Mouse (Mus musculus) brain, adult 2 months (tissue): Measurements from ENCODE around the gene Zbtb1.

Experiments
- DNase-seq: peaks from one replicate; pipeline ENCODE4 v3.0.0; 2011; ENCODE audit warnings: low read depth, low spot score

Zbtb1 gene

GRCm38 (mm10) chr12:76369978-76370830 is at the start of gene Zbtb1:
Zbtb1 (plus strand) TSS chr12:76370266.
- DNase-seq: peak; percentile 88

- peak; percentile 76 for DNase-seq
Measured at GRCm38 (mm10) chr12:76324679-76325431, 45.2 kb upstream of the Zbtb1 start, which contains the start of gene Akap5. Akap5 (plus strand) TSS chr12:76324891.

- DNase-seq: peak; percentile 83
Measured at GRCm38 (mm10) chr12:76326437-76327220, 43.4 kb upstream of the Zbtb1 start.

GRCm38 (mm10) chr12:76328567-76329354 is 41.3 kb upstream of the Zbtb1 start:
- DNase-seq: no peak

GRCm38 (mm10) chr12:76333688-76334087 is 36.4 kb upstream of the Zbtb1 start:
- no peak for DNase-seq

GRCm38 (mm10) chr12:76335641-76336040 is 34.4 kb upstream of the Zbtb1 start:
- no peak for DNase-seq

GRCm38 (mm10) chr12:76336111-76336965 is 33.7 kb upstream of the Zbtb1 start:
- no peak for DNase-seq

- DNase-seq: peak; percentile 78
Measured at GRCm38 (mm10) chr12:76341080-76341479, 29.0 kb upstream of the Zbtb1 start.

GRCm38 (mm10) chr12:76345759-76346455 is 24.2 kb upstream of the Zbtb1 start:
- DNase-seq: no peak

- no peak for DNase-seq
Measured at GRCm38 (mm10) chr12:76349680-76350220, 20.3 kb upstream of the Zbtb1 start.

- no peak for DNase-seq
Measured at GRCm38 (mm10) chr12:76360868-76361267, 9.2 kb upstream of the Zbtb1 start.

- no peak for DNase-seq
Measured at GRCm38 (mm10) chr12:76361405-76362302, 8.4 kb upstream of the Zbtb1 start.

GRCm38 (mm10) chr12:76362303-76362676 is 7.8 kb upstream of the Zbtb1 start:
- DNase-seq: no peak

- DNase-seq: no peak
Measured at GRCm38 (mm10) chr12:76366276-76366675, 3.8 kb upstream of the Zbtb1 start.

- DNase-seq: peak; percentile 48
Measured at GRCm38 (mm10) chr12:76367096-76367995, 2.7 kb upstream of the Zbtb1 start.

GRCm38 (mm10) chr12:76368201-76368789 is 1.8 kb upstream of the Zbtb1 start:
- DNase-seq: peak; percentile 12

- peak; percentile 79 for DNase-seq
Measured at GRCm38 (mm10) chr12:76368790-76369205, 1.3 kb upstream of the Zbtb1 start.
